Mouse (Mus musculus) forebrain, embryonic 14.5 days (tissue): ENCODE data around the gene Fcamr. TPM values are rescaled to one million over a fixed set of nuclear protein-coding genes. Genes with fewer than 3 reads are reported as not detected.

Experiments used
- ATAC-seq: fragments of 200-750 bp; cut with Nextera tagmentation; 2 replicates; pipeline ENCODE4 v1.8.0; 2017; ENCODE audit warnings: mild to moderate bottlenecking, moderate library complexity
- DNase-seq: peaks from one replicate; pipeline ENCODE4 v3.0.0-alpha.2; 2015; ENCODE audit warnings: low spot score
- H3K27ac ChIP-seq: fragments of 300-500 bp; sonication (generic); 2 replicates; pipeline ENCODE4 v1.5.1; 2014; ENCODE audit warnings: low read depth, mild to moderate bottlenecking, control low read depth, low read length, moderate library complexity
- H3K27me3 ChIP-seq: fragments of 300-500 bp; sonication (generic); replicated peaks from 2 replicates; pipeline ENCODE4 v1.6.1; 2014; ENCODE audit warnings: low read length, control low read depth, mixed read lengths; ENCODE audit not compliant: control insufficient read depth, insufficient read depth
- H3K36me3 ChIP-seq: fragments of 300-500 bp; sonication (generic); 2 replicates; pipeline ENCODE4 v1.6.1; 2014; ENCODE audit warnings: low read length, control low read depth; ENCODE audit not compliant: control insufficient read depth, insufficient read depth
- H3K4me1 ChIP-seq: fragments of 300-500 bp; sonication (generic); 2 replicates; pipeline ENCODE4 v1.6.1; 2014; ENCODE audit warnings: antibody characterized with exemption, low read length, control low read depth; ENCODE audit not compliant: control insufficient read depth, insufficient read depth
- H3K4me2 ChIP-seq: fragments of 300-500 bp; sonication (generic); 2 replicates; pipeline ENCODE4 v1.6.1; 2014; ENCODE audit warnings: mild to moderate bottlenecking, control low read depth, low read length
- H3K4me3 ChIP-seq: fragments of 300-500 bp; sonication (generic); 2 replicates; pipeline ENCODE4 v1.5.1; 2014; ENCODE audit warnings: low read depth, low read length, control low read depth
- H3K9ac ChIP-seq: fragments of 300-500 bp; sonication (generic); 2 replicates; pipeline ENCODE4 v1.6.1; 2014; ENCODE audit warnings: mild to moderate bottlenecking, low read length, control low read depth, moderate library complexity
- H3K9me3 ChIP-seq: fragments of 300-500 bp; sonication (generic); replicated peaks from 2 replicates; pipeline ENCODE4 v1.6.1; 2016; ENCODE audit warnings: low read length, control low read depth, mixed read lengths; ENCODE audit not compliant: control insufficient read depth
- WGBS: fragments of 180-500 bp; shearing (Covaris S2); extraction: QIAGEN DNeasy Blood & Tissue Kit; methylation state at CpG from one replicate; pipeline ENCODE4 v1.1.7; 2014; 5-methylcytosine and 5-hydroxymethylcytosine counted together
- polyA plus RNA-seq: library from polyadenylated mRNA; unstranded; fragments of >200 nt; fragmentation: Nextera tagmentation; extraction: Ambion mirVana; gene quantifications from 2 replicates; pipeline ENCODE4 v1.2.1, GENCODE M21; 2014

Fcamr gene
- polyA plus RNA-seq, 1 experiment from 2014 or later, result not detected

DNA sequence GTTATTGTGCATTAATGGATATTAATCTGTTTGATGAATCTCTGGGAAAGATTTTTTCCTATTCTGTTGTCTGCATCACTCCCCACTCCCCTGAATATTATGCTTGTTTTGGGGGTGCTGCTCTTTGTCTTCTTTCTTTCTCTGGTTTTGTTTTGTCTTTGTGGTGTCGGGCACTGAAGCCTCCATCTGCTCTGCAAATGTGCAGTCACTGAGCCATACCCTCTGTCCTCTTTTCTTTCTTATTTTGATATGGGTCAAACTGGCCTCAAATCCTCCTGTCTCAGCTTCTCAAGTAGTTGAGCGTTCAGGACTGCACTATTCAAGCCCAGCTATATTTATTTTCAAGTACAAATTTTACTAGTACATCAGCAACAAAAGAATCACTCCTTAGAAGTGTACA is 25.5 kb upstream of the Fcamr start:
- H3K4me1 ChIP-seq, result no peaks in the 10 kb centered on the region
- DNase-seq, result no peak
- 47% methylated on average over 2 of the region's 2 CpGs for WGBS

DNA sequence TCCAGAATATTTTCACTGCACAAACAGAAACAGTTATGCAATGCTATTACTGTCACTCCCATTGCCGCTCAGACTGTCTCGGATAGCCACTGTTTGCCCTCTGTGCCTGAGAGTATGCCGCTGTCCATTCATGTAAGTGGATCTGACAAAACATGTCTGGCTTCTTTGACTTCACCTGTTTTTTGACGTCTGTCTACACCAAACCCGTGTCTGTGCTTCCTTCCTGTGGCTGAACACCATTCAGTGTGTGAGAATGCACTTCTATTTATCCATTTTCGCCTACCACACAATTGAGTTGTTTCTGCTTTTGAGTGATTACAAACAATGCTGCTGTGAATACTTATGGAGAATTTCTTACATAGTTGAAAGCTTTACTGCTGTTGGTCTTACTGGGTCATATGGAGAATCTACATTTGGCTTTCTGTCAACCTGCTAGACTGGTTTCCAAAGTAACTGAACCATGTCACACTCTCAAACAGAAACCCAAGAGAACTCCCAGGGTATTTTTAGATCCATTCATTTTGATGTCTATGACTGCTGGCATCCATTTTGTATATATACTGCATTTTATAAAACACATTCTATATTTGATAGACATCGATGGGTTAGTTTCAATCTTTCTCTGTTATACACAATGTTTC is 24.9 kb upstream of the Fcamr start:
- Histone ChIP-seq H3K4me3 (no peak overlapping the region), H3K9ac (no peak overlapping the region), H3K9me3 (no peaks in the 10 kb centered on the region), H3K36me3 (no peaks in the 10 kb centered on the region), H3K4me2 (no peak overlapping the region), H3K27ac (no peak overlapping the region), H3K27me3 (no peaks in the 10 kb centered on the region), H3K4me1 (no peaks in the 10 kb centered on the region)
- WGBS, result 81% methylated on average over 7 of the region's 7 CpGs
- DNase-seq, result no peak
- ATAC-seq, result no peak

More for the DNA sequence above, 25.5 kb upstream of the Fcamr start:
- H3K4me2 ChIP-seq, result no peak overlapping the region
- no peak overlapping the region for H3K9ac ChIP-seq
- no peak for ATAC-seq
- no peak overlapping the region for H3K27ac ChIP-seq
- H3K4me3 ChIP-seq, result no peak overlapping the region
- H3K27me3 ChIP-seq, result no peaks in the 10 kb centered on the region
- no peaks in the 10 kb centered on the region for H3K36me3 ChIP-seq
- no peaks in the 10 kb centered on the region for H3K9me3 ChIP-seq

DNA sequence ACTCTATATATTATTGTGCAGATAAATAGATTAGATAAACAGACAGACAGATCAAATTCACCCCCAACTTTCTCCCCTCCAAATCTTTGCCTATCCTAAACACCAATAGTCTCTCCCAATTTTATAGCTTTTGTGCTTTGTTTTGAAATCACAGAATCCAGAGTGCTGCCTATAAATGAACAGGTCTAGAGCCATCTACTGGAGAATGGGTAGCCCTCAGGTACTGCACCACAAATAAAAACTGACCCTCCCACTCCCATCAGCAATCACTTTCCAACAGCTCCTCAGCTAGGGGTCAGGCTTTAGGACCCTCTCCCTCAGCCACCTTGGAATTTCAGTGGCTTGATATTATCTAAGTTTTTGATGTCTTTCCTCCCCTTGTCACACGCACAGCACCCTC is 24.1 kb upstream of the Fcamr start:
- 87% methylated on average over 1 of the region's 1 CpGs for WGBS
- DNase-seq (no peak), ATAC-seq (no peak)
- H3K4me1 ChIP-seq, result no peaks in the 10 kb centered on the region
- H3K36me3 ChIP-seq, result no peaks in the 10 kb centered on the region
- H3K4me2 ChIP-seq, result no peak overlapping the region
- H3K9ac ChIP-seq, result no peak overlapping the region
- H3K9me3 ChIP-seq, result no peaks in the 10 kb centered on the region
- no peaks in the 10 kb centered on the region for H3K27me3 ChIP-seq
- no peak overlapping the region for H3K27ac ChIP-seq
- no peak overlapping the region for H3K4me3 ChIP-seq

DNA sequence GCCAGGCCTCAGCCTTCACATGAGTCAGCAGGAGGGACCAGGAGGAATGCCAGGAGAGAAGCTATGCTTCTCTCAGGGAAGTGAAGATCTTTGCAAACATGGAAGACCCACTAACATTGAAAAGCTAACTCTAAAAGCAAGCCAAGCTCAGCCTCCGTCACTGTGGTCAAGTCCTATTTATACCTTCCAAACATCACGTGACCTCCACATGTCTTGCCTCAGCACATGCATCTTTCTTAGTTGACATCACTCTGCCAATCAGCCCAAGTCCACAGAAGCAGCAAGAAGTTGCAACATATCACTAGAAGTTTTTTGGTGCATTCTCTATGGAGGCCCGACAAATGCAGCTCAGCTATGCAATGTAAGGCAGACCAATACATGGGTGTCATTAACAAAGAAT is 20.8 kb upstream of the Fcamr start:
- no peak overlapping the region for H3K9ac ChIP-seq
- ATAC-seq (no peak), DNase-seq (no peak)
- 92% methylated on average over 3 of the region's 3 CpGs for WGBS
- no peaks in the 10 kb centered on the region for H3K4me1 ChIP-seq
- H3K9me3 ChIP-seq, result no peaks in the 10 kb centered on the region
- H3K27me3 ChIP-seq, result no peaks in the 10 kb centered on the region
- no peaks in the 10 kb centered on the region for H3K36me3 ChIP-seq
- H3K4me2 ChIP-seq, result no peak overlapping the region
- H3K4me3 ChIP-seq, result no peak overlapping the region
- H3K27ac ChIP-seq, result no peak overlapping the region

DNA sequence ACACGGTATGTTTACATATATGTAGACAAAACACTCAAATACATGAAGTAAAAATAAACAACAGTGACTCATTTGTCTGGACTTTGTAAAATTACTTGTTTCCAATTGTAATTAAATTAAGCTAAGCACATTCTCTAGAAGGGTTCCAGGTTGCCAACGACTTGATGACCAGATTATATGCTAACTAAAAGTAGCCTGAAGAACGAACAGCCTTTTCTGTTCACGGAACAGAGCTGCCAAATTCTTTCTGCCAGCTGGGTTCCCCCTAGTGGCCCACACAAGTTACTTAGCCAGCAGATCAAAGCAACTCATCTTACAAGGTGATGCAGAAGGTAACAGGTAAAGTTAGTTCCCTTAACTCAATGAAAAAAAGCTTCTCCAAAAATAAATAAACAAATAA is 16.6 kb upstream of the Fcamr start:
- no peak overlapping the region for H3K4me2 ChIP-seq
- H3K27ac ChIP-seq, result no peak overlapping the region
- H3K4me1 ChIP-seq, result no peaks in the 10 kb centered on the region
- ATAC-seq (no peak), DNase-seq (peak; percentile 56)
- H3K4me3 ChIP-seq, result no peak overlapping the region
- no peak overlapping the region for H3K9ac ChIP-seq
- no peaks in the 10 kb centered on the region for H3K36me3 ChIP-seq
- no peaks in the 10 kb centered on the region for H3K27me3 ChIP-seq
- no peaks in the 10 kb centered on the region for H3K9me3 ChIP-seq
- WGBS, result 28% methylated on average over 4 of the region's 4 CpGs

DNA sequence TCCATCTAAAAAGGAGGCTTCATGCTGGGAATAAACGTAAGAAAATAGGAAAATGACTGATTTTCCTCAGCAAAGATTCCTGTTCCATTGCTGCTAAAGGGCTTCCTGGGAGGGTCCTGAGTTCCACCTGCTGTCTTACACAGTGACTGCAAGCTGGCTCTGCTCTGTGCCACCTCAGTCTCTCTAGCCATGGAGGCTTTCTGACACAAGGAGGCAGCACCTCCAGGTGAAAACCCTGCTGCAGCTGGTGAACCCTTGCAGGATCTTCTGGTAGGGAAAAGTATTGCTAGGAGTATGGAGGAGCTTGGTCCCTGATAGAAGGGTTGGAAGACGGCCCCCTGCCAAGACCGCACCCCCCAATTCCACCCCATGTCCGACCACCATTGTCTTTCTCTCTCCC is 13.7 kb upstream of the Fcamr start:
- no peak overlapping the region for H3K4me3 ChIP-seq
- WGBS, result 34% methylated on average over 4 of the region's 4 CpGs
- H3K36me3 ChIP-seq, result no peaks in the 10 kb centered on the region
- 0 out of 2 replicates have a peak, but pooled peaks cover 2% of the 10 kb centered on the region for H3K9me3 ChIP-seq
- DNase-seq, result no peak
- H3K27ac ChIP-seq, result no peak overlapping the region
- H3K4me2 ChIP-seq, result no peak overlapping the region
- H3K27me3 ChIP-seq, result no peaks in the 10 kb centered on the region
- H3K9ac ChIP-seq, result no peak overlapping the region
- H3K4me1 ChIP-seq, result no peaks in the 10 kb centered on the region
- no peak for ATAC-seq

DNA sequence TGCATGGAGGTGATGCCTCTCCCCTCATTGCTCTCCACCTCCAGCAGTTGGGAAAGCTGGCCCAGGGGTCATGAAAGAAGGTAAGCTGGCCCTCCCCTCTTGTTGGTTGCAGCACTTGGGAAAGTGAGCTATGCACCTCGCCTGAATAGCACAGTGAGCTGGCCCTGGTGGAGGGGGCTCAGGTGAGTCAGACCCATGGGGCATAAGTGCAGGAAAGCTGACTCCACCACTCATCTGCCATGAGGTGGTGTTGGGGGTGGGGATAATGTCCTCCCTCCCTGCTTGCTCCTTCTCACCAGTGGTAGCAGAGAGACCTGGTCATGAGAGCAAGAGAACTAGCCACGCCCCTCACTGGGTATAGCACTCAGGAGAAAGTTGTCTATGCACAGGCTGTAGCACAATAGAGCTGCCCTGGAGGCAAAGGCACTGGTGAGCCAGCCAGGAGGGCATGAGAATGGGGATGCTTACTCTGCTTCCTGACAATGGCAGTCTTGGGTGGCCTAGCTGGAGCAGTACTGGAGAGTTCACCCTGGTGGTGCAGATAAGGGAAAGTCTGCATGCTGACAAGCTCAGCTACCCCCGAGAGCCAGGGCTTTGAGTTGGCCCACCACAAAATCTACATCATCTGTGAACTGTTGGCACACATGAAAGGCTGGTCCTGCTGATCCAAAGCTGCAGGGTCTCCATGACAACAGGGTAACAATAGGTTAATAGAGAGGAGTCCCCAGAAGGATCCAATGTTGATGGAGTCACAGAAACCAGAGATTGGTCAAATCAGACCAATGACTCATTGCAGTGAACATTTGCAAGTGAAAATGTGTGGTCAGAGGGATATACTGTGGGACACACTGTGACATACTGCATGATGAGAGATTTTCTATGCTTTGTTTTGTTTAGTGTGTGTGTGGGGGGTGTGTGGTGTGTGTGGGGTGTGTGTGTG is 10.9 kb upstream of the Fcamr start:
- H3K36me3 ChIP-seq, result no peaks in the 10 kb centered on the region
- H3K4me1 ChIP-seq, result no peaks in the 10 kb centered on the region
- ATAC-seq (peak; percentile 37; the same call in 1 of the 2 replicates), DNase-seq (peak; percentile 33)
- 0 out of 2 replicates have a peak, but pooled peaks cover 5% of the 10 kb centered on the region for H3K9me3 ChIP-seq
- 43% methylated on average over 3 of the region's 3 CpGs for WGBS
- no peak overlapping the region for H3K4me2 ChIP-seq
- H3K9ac ChIP-seq, result no peak overlapping the region
- H3K4me3 ChIP-seq, result no peak overlapping the region
- H3K27ac ChIP-seq, result no peak overlapping the region
- no peaks in the 10 kb centered on the region for H3K27me3 ChIP-seq

DNA sequence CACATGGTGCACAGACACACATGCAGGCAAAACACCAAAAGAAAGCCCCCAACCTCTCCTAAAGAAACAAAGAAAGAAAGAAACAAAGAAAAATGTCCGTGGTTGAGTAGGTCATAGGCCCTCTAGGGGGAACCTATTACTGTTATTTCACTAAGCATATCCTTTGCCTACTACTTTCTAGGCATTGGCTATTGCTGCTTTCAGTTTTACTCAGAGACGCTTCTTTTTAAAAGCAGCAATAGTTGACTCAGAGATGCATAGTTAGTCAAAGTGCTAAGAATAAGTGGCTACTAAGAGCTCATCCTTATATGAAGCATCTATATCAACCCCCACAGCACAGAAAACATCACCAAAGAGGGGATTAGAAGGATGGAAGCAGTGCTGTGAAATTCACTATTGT is 5.4 kb upstream of the Fcamr start:
- Histone ChIP-seq H3K4me2 (no peak overlapping the region), H3K36me3 (no peaks in the 10 kb centered on the region), H3K9ac (no peak overlapping the region), H3K27me3 (no peaks in the 10 kb centered on the region), H3K27ac (no peak overlapping the region), H3K9me3 (0 out of 2 replicates have a peak, but pooled peaks cover 5% of the 10 kb centered on the region), H3K4me3 (no peak overlapping the region), H3K4me1 (no peaks in the 10 kb centered on the region)
- ATAC-seq (no peak), DNase-seq (no peak)
- WGBS, result 68% methylated on average over 2 of the region's 2 CpGs
